Mouse (Mus musculus): ENCODE measurements around the gene March10. TPM values are rescaled to one million over a fixed set of nuclear protein-coding genes. Genes with fewer than 3 reads are reported as not detected.

March10 gene
- polyA plus RNA-seq, 1 experiment from 2014 or later = not detected

GRCm38 (mm10) chr11:105473716-105474351, 17.3 kb upstream of the March10 start:
- H3K79me2 ChIP-seq (ENCODE audit: inconsistent target) = no peaks in the 10 kb centered on the region
- no peaks in the 10 kb centered on the region for H3K36me3 ChIP-seq (ENCODE audit: inconsistent target)
- H3K4me3 ChIP-seq (ENCODE audit: inconsistent target) = no peak overlapping the region
- H3K27ac ChIP-seq = no peak overlapping the region
- WGBS (ENCODE audit: missing documents) = 58% methylated on average over 5 of the region's 5 CpGs

DNA sequence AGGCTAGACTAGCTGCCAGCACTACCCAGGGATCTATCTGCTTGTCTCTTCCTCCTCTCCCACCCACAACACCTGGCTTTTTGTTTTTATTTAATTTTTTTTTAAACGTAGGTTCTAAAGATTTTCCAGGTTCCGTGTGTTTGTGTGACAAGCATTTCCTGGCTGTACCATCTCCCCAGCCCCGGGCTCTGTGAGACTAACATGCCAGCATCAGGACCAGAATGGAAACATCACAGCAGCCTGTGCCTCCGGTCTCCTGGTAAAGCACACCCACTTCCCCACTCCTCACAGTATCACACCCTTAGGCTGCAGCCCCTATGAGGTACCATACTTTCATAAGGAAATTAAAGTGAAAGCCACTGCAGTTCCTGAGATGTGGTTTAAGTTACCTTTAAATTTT, 16.1 kb upstream of the March10 start:
- H3K4me3 ChIP-seq (ENCODE audit: inconsistent target) = no peak overlapping the region
- whole genome bisulfite sequencing (ENCODE audit: missing documents) = 88% methylated on average over 4 of the region's 4 CpGs
- H3K36me3 ChIP-seq (ENCODE audit: inconsistent target) = no peaks in the 10 kb centered on the region
- H3K27ac ChIP-seq = no peak overlapping the region
- no peaks in the 10 kb centered on the region for H3K79me2 ChIP-seq (ENCODE audit: inconsistent target)

- H3K79me2 ChIP-seq (ENCODE audit: inconsistent target) = no peaks in the 10 kb centered on the region
- 96% methylated on average over 4 of the region's 4 CpGs for WGBS (ENCODE audit: missing documents)
- no peak overlapping the region for H3K4me3 ChIP-seq (ENCODE audit: inconsistent target)
- H3K27ac ChIP-seq = no peak overlapping the region
- H3K36me3 ChIP-seq (ENCODE audit: inconsistent target) = no peaks in the 10 kb centered on the region
These were observed 14.4 kb upstream of the March10 start for GRCm38 (mm10) chr11:105470896-105471295.

DNA sequence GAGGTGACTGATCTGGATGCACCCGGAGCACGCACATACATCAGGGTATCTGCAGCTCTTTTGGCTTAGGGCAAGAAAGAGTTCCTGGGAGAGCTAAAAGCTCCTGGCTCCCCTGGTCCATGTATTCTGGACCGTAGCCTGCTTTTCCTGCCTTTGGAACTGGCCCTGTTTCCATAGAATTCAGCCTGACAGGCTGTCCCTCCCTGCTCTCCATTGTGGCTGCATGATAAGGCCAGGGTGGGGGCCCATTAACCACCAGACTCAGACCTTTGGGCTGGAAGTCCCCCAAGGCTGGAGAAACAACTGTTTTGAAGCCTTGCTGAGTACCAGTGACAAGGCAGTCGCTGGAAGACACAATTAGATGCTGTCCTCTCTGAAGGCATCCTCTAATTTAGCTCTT, 13.0 kb upstream of the March10 start:
- H3K4me3 ChIP-seq (ENCODE audit: inconsistent target) = no peak overlapping the region
- H3K79me2 ChIP-seq (ENCODE audit: inconsistent target) = no peaks in the 10 kb centered on the region
- 93% methylated on average over 4 of the region's 4 CpGs for WGBS (ENCODE audit: missing documents)
- H3K36me3 ChIP-seq (ENCODE audit: inconsistent target) = no peaks in the 10 kb centered on the region
- no peak overlapping the region for H3K27ac ChIP-seq

DNA sequence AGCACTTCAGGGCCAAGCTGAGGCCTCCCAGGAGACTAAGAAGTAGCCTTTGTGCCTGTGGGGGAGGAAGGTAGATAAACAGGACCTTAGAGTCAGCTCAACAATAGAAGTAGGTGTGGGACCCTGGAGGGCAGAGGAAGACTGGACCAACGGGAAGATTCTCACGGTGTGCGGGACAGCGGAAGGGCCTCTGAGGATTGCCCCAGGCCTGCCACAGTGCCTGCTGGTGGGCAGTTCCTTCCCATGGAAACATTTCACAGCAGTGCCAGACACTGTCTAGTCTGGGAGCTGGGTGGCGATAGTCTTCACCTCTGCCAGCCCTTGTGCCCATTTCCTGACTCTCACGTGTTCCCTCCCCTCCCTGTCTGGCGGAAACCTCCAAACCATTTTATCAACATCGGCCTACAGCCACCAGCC, 12.6 kb upstream of the March10 start:
- Histone ChIP-seq H3K36me3 (ENCODE audit: inconsistent target) (no peaks in the 10 kb centered on the region), H3K79me2 (ENCODE audit: inconsistent target) (no peaks in the 10 kb centered on the region), H3K27ac (no peak overlapping the region), H3K4me3 (ENCODE audit: inconsistent target) (no peak overlapping the region)
- 71% methylated on average over 8 of the region's 8 CpGs for WGBS (ENCODE audit: missing documents)

GRCm38 (mm10) chr11:105468436-105468835, 11.9 kb upstream of the March10 start:
- Histone ChIP-seq H3K36me3 (ENCODE audit: inconsistent target) (no peaks in the 10 kb centered on the region), H3K27ac (no peak overlapping the region), H3K79me2 (ENCODE audit: inconsistent target) (no peaks in the 10 kb centered on the region), H3K4me3 (ENCODE audit: inconsistent target) (no peak overlapping the region)
- 95% methylated on average over 5 of the region's 5 CpGs for WGBS (ENCODE audit: missing documents)

GRCm38 (mm10) chr11:105467816-105468215, 11.3 kb upstream of the March10 start:
- Histone ChIP-seq H3K27ac (0 out of 2 replicates have a peak overlapping the region, but pooled peaks have one; percentile 81), H3K4me3 (ENCODE audit: inconsistent target) (no peak overlapping the region), H3K79me2 (ENCODE audit: inconsistent target) (no peaks in the 10 kb centered on the region), H3K36me3 (ENCODE audit: inconsistent target) (no peaks in the 10 kb centered on the region)
- WGBS (ENCODE audit: missing documents) = 91% methylated on average over 3 of the region's 3 CpGs

GRCm38 (mm10) chr11:105467266-105467665, 10.7 kb upstream of the March10 start:
- no peak overlapping the region for H3K4me3 ChIP-seq (ENCODE audit: inconsistent target)
- no peaks in the 10 kb centered on the region for H3K79me2 ChIP-seq (ENCODE audit: inconsistent target)
- no peaks in the 10 kb centered on the region for H3K36me3 ChIP-seq (ENCODE audit: inconsistent target)
- WGBS (ENCODE audit: missing documents) = 36% methylated on average over 9 of the region's 9 CpGs
- H3K27ac ChIP-seq = peak overlapping the region; percentile 81

- H3K4me3 ChIP-seq (ENCODE audit: inconsistent target) = no peak overlapping the region
These were observed 10.2 kb upstream of the March10 start for GRCm38 (mm10) chr11:105466756-105467155.

GRCm38 (mm10) chr11:105465488-105465887, 9.0 kb upstream of the March10 start:
- no peaks in the 10 kb centered on the region for H3K36me3 ChIP-seq (ENCODE audit: inconsistent target)
- 95% methylated on average over 9 of the region's 9 CpGs for WGBS (ENCODE audit: missing documents)
- no peaks in the 10 kb centered on the region for H3K79me2 ChIP-seq (ENCODE audit: inconsistent target)
- no peak overlapping the region for H3K27ac ChIP-seq
- no peak overlapping the region for H3K4me3 ChIP-seq (ENCODE audit: inconsistent target)

More at GRCm38 (mm10) chr11:105466756-105467155, 10.2 kb upstream of the March10 start:
- no peaks in the 10 kb centered on the region for H3K79me2 ChIP-seq (ENCODE audit: inconsistent target)
- no peaks in the 10 kb centered on the region for H3K36me3 ChIP-seq (ENCODE audit: inconsistent target)
- H3K27ac ChIP-seq = peak overlapping the region; percentile 81
- WGBS (ENCODE audit: missing documents) = 0% methylated on average over 3 of the region's 4 CpGs

DNA sequence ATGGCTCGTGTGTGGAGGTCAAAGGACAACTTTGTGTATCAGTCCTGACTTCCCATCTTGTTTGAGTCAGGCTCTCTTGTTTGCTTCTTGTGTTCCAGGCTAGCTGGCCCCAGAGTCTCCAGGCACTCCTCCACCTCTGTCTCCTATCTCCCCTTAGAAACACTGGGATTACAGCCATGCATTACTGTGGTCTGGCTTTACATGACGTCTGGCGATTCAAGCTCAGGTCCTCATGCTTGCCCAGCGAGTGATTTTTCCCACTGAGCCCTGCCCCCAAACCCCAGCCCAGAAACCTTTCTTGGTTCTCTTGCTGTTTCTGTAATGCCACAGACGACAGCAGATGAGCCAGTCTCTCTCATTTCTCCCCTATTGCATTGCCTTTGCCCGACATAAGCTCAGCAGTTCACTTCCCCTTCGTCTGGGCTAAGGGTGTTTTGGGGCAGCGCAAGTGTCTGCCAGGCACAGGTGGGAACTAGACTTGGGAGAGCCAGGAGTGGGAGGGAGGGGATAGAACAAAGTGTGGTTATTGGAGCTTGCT, 8.0 kb upstream of the March10 start:
- 54% methylated on average over 8 of the region's 8 CpGs for WGBS (ENCODE audit: missing documents)
- Histone ChIP-seq H3K79me2 (ENCODE audit: inconsistent target) (no peaks in the 10 kb centered on the region), H3K36me3 (ENCODE audit: inconsistent target) (no peaks in the 10 kb centered on the region), H3K4me3 (ENCODE audit: inconsistent target) (no peak overlapping the region), H3K27ac (no peak overlapping the region)

GRCm38 (mm10) chr11:105459900-105460299, 3.4 kb upstream of the March10 start:
- 34% methylated on average over 5 of the region's 5 CpGs for WGBS (ENCODE audit: missing documents)
- Histone ChIP-seq H3K79me2 (ENCODE audit: inconsistent target) (no peaks in the 10 kb centered on the region), H3K36me3 (ENCODE audit: inconsistent target) (no peaks in the 10 kb centered on the region), H3K27ac (peak overlapping the region; percentile 61), H3K4me3 (ENCODE audit: inconsistent target) (no peak overlapping the region)

DNA sequence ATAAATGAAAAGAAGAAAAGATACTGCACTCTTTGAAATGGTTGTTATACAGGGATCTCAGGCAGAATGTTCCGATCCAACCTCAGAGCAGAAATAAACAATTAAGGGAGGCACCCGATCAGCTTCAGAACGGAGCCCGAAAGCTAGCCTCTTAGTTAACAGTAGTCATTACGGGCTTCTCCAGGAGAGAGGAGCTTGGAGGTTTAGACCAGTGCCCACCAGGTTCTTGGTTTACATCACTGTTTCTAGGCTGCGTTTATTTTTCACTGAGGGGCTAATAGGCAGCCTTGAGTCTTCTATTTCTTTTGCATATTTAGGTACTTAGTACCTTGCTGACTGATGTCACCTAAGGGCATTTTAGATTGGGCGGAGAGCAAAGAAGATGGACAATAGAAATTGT, 506 bp upstream of the March10 start:
- WGBS (ENCODE audit: missing documents) = 75% methylated on average over 7 of the region's 7 CpGs
- Histone ChIP-seq H3K27ac (no peak overlapping the region), H3K79me2 (ENCODE audit: inconsistent target) (no peaks in the 10 kb centered on the region), H3K36me3 (ENCODE audit: inconsistent target) (no peaks in the 10 kb centered on the region), H3K4me3 (ENCODE audit: inconsistent target) (no peak overlapping the region)

- 98% methylated on average over 5 of the region's 5 CpGs for WGBS (ENCODE audit: missing documents)
- Histone ChIP-seq H3K79me2 (ENCODE audit: inconsistent target) (no peaks in the 10 kb centered on the region), H3K4me3 (ENCODE audit: inconsistent target) (no peak overlapping the region), H3K27ac (no peak overlapping the region), H3K36me3 (ENCODE audit: inconsistent target) (no peaks in the 10 kb centered on the region)
These were observed 1.4 kb downstream of the March10 start for GRCm38 (mm10) chr11:105455118-105455517.

DNA sequence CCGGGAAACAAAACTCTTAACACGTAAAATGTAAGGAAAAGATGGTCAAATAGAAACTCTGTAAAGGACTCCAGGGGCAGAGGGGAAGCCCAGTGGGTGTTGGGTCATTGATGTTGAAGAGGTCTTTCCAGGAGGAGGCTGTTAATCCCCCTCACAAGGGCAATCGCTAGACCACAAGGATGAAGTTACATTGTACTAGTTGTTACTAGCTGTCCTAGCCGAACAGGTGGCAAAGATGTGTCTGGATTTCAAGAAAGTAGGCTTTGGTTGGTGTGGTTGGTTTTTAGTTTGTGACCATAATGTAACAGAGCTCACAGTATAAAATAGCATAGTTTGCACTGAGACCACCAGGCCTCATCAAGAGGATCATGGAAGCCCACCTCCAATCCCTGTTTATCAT, 3.5 kb downstream of the March10 start:
- no peak overlapping the region for H3K27ac ChIP-seq
- WGBS (ENCODE audit: missing documents) = 92% methylated on average over 4 of the region's 4 CpGs
- H3K4me3 ChIP-seq (ENCODE audit: inconsistent target) = no peak overlapping the region
- no peaks in the 10 kb centered on the region for H3K79me2 ChIP-seq (ENCODE audit: inconsistent target)
- H3K36me3 ChIP-seq (ENCODE audit: inconsistent target) = no peaks in the 10 kb centered on the region

GRCm38 (mm10) chr11:105452504-105452903, 4.0 kb downstream of the March10 start:
- Histone ChIP-seq H3K27ac (no peak overlapping the region), H3K79me2 (ENCODE audit: inconsistent target) (no peaks in the 10 kb centered on the region), H3K36me3 (ENCODE audit: inconsistent target) (no peaks in the 10 kb centered on the region), H3K4me3 (ENCODE audit: inconsistent target) (no peak overlapping the region)
- 94% methylated on average over 4 of the region's 4 CpGs for WGBS (ENCODE audit: missing documents)

Data from macrophage (primary cell).